Mouse (Mus musculus) spleen, adult 2 months (tissue): Measurements from ENCODE around the gene Arhgap1.

ENCODE experiments used
- CTCF ChIP-seq: fragments of 200-500 bp; IDR thresholded peaks from 2 replicates; pipeline ENCODE4 v1.5.1; 2011; ENCODE audit warnings: mild to moderate bottlenecking, inconsistent platforms; ENCODE audit not compliant: insufficient read depth, insufficient read length, insufficient replicate concordance; ENCODE audit errors: extremely low read depth
- POLR2A ChIP-seq: fragments of 200-500 bp; IDR thresholded peaks from 2 replicates; pipeline ENCODE4 v1.6.1; 2011; ENCODE audit warnings: low read depth, low read length, inconsistent platforms

DNA sequence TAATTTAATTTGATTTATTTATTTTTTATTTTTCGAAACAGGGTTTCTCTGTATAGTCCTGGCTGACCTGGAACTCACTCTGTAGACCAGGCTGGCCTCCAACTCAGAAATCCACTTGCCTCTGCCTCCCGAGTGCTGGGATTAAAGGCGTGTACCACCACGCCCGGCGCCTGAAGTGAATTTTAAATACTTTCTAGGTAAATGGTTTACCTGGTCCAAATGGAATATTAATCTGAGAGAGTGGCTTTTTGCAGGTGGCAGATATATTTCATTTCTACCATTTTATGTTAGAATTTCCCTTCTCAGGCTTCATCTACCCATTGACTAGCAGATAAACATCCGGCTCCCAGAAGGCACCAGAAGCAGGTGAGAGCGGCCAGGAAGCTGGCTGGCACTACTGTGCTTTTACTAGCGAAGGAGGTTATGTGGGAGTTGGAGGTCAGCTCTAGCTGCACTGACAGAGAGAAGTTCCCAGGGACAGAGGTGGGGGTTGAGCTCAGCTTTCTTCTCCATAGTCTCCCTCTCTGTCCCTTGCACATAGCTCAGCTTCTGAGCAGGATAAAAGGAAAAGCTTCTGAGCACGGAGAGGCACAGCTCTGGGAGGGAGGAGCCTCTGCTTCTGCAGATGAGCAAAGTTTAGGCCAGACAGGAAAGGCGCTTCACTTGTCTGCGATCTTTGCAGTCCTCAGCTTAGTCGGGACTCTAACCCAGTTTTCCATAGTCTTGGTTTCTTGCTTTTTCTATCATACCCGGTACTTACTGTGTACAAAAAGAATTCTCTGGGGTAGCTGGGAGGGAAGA lies 2.0 kb downstream of the Arhgap1 start:
- TF ChIP-seq CTCF (no peak), POLR2A (no peak)
